Mouse (Mus musculus): ENCODE results near the gene Daglb. TPM values are rescaled to one million over a fixed set of nuclear protein-coding genes. Genes with fewer than 3 reads are reported as not detected.
"Not testable (repeated sequence)": the region's sequence is repeated elsewhere in the genome, so short reads cannot be mapped to it uniquely, and the experiment has no call there.

The Daglb gene
- polyA plus RNA-seq, 1 experiment from 2014 or later: 10.3 TPM

GRCm38 (mm10) chr5:143497451-143497850 is 33.1 kb downstream of the Daglb start:
- no peaks in the 10 kb centered on the region for H3K36me3 ChIP-seq (ENCODE audit: control insufficient read depth, insufficient read depth, low read length)
- H3K27me3 ChIP-seq (ENCODE audit: control insufficient read depth, insufficient read depth, low read length): no peaks in the 10 kb centered on the region
- 72% methylated on average over 3 of the region's 3 CpGs for WGBS
- H3K4me1 ChIP-seq (ENCODE audit: control insufficient read depth, insufficient read depth, low read length): no peaks in the 10 kb centered on the region
- no peak overlapping the region for H3K27ac ChIP-seq (ENCODE audit: low read length)
- no peaks in the 10 kb centered on the region for H3K9me3 ChIP-seq (replicated peaks; ENCODE audit: control insufficient read depth, low read length)
- no peak overlapping the region for H3K4me2 ChIP-seq (ENCODE audit: low read depth, low read length)
- no peak for ATAC-seq (ENCODE audit: insufficient read depth, low FRiP score)
- H3K9ac ChIP-seq (ENCODE audit: low read length): no peak overlapping the region
- no peak overlapping the region for H3K4me3 ChIP-seq (replicated peaks; ENCODE audit: low read length)

GRCm38 (mm10) chr5:143499197-143499596 is 34.8 kb downstream of the Daglb start:
- no peak overlapping the region for H3K4me2 ChIP-seq (ENCODE audit: low read depth, low read length)
- H3K36me3 ChIP-seq (ENCODE audit: control insufficient read depth, insufficient read depth, low read length): no peaks in the 10 kb centered on the region
- no peaks in the 10 kb centered on the region for H3K27me3 ChIP-seq (ENCODE audit: control insufficient read depth, insufficient read depth, low read length)
- H3K9me3 ChIP-seq (replicated peaks; ENCODE audit: control insufficient read depth, low read length): no peaks in the 10 kb centered on the region
- no peak for ATAC-seq (ENCODE audit: insufficient read depth, low FRiP score)
- WGBS: 86% methylated on average over 7 of the region's 7 CpGs
- H3K4me1 ChIP-seq (ENCODE audit: control insufficient read depth, insufficient read depth, low read length): no peaks in the 10 kb centered on the region
- H3K27ac ChIP-seq (ENCODE audit: low read length): no peak overlapping the region
- no peak overlapping the region for H3K4me3 ChIP-seq (replicated peaks; ENCODE audit: low read length)
- H3K9ac ChIP-seq (ENCODE audit: low read length): no peak overlapping the region

DNA sequence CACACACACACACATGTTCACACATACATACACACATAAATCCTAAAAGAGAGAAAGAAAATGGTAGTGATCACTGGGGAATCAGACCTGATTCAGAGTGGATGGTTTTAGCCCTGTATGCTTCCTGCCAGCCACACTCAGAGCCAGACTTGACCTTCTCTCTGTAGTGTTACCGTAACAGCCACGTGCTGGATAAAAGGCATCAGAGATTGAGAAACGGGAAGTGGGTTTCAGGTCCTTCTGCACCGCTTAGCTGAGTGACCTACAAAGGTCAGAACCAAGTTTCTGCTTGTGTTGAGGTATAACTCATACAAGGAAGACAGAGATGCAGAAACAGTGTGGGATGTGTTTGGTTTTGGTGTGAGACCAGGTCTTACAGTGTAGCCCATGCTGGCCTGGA is 35.3 kb downstream of the Daglb start:
- Histone ChIP-seq H3K4me2 (ENCODE audit: low read depth, low read length) (no peak overlapping the region), H3K9ac (ENCODE audit: low read length) (no peak overlapping the region), H3K27me3 (ENCODE audit: control insufficient read depth, insufficient read depth, low read length) (no peaks in the 10 kb centered on the region), H3K4me1 (ENCODE audit: control insufficient read depth, insufficient read depth, low read length) (no peaks in the 10 kb centered on the region), H3K9me3 (replicated peaks; ENCODE audit: control insufficient read depth, low read length) (no peaks in the 10 kb centered on the region), H3K4me3 (replicated peaks; ENCODE audit: low read length) (no peak overlapping the region), H3K27ac (ENCODE audit: low read length) (no peak overlapping the region), H3K36me3 (ENCODE audit: control insufficient read depth, insufficient read depth, low read length) (no peaks in the 10 kb centered on the region)
- 72% methylated on average over 4 of the region's 4 CpGs for WGBS
- ATAC-seq (ENCODE audit: insufficient read depth, low FRiP score): no peak

DNA sequence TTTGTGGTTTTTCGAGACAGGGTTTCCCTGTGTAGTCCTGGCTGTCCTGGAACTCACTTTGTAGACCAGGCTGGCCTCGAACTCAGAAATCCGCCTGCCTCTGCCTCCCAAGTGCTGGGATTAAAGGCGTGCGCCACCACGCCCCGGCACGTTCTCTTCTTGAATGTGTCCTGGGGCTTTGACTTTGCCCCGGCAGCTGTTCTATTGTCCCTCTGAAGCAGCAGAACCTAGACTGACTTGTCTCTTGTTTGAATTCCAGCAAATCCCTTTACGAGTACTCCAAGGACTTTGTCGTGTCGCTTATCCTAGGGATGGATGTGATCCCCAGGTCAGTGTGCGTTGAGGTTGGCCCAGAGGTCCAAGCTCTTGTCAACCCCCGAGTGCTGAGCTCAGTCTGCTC is 36.3 kb downstream of the Daglb start:
- not testable (repeated sequence) for H3K4me2 ChIP-seq (ENCODE audit: low read depth, low read length); H3K4me1 ChIP-seq (ENCODE audit: control insufficient read depth, insufficient read depth, low read length); H3K9ac ChIP-seq (ENCODE audit: low read length); H3K27ac ChIP-seq (ENCODE audit: low read length); H3K9me3 ChIP-seq (replicated peaks; ENCODE audit: control insufficient read depth, low read length); H3K4me3 ChIP-seq (replicated peaks; ENCODE audit: low read length); H3K27me3 ChIP-seq (ENCODE audit: control insufficient read depth, insufficient read depth, low read length); ATAC-seq (ENCODE audit: insufficient read depth, low FRiP score); H3K36me3 ChIP-seq (ENCODE audit: control insufficient read depth, insufficient read depth, low read length)
- 89% methylated on average over 12 of the region's 14 CpGs for WGBS

- H3K9ac ChIP-seq (ENCODE audit: low read length): no peak overlapping the region
- no peaks in the 10 kb centered on the region for H3K9me3 ChIP-seq (replicated peaks; ENCODE audit: control insufficient read depth, low read length)
- no peak for ATAC-seq (ENCODE audit: insufficient read depth, low FRiP score)
- H3K4me1 ChIP-seq (ENCODE audit: control insufficient read depth, insufficient read depth, low read length): no peaks in the 10 kb centered on the region
- 0 out of 2 replicates have a peak, but pooled peaks cover 3% of the 10 kb centered on the region for H3K36me3 ChIP-seq (ENCODE audit: control insufficient read depth, insufficient read depth, low read length)
- no peaks in the 10 kb centered on the region for H3K27me3 ChIP-seq (ENCODE audit: control insufficient read depth, insufficient read depth, low read length)
- no peak overlapping the region for H3K4me2 ChIP-seq (ENCODE audit: low read depth, low read length)
- 87% methylated on average over 8 of the region's 8 CpGs for WGBS
- H3K27ac ChIP-seq (ENCODE audit: low read length): no peak overlapping the region
- H3K4me3 ChIP-seq (replicated peaks; ENCODE audit: low read length): no peak overlapping the region
Observed at GRCm38 (mm10) chr5:143501140-143501539, 36.8 kb downstream of the Daglb start.

DNA sequence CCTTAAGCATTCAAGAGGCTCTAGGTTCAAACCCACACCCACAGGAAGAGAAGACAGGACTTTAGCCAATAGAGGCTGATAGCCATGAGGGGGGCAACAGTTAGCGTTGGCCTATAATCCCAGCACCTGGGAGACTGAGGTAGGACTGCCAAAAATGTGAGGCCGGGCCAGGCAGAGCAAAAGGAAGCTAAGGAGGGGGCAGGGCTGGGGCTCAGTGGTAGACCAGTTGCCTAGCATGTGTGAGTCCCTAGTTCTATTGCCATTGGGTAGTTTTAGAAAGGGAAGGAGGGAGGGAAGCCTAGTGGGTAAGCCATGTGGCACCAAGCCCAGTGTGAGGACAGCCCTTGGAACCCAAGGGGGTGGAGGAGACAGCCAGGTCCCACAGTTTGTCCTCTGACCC is 37.3 kb downstream of the Daglb start:
- Histone ChIP-seq H3K27ac (ENCODE audit: low read length) (no peak overlapping the region), H3K27me3 (ENCODE audit: control insufficient read depth, insufficient read depth, low read length) (no peaks in the 10 kb centered on the region), H3K9me3 (replicated peaks; ENCODE audit: control insufficient read depth, low read length) (no peaks in the 10 kb centered on the region), H3K4me2 (ENCODE audit: low read depth, low read length) (no peak overlapping the region), H3K4me3 (replicated peaks; ENCODE audit: low read length) (no peak overlapping the region), H3K36me3 (ENCODE audit: control insufficient read depth, insufficient read depth, low read length) (0 out of 2 replicates have a peak, but pooled peaks cover 3% of the 10 kb centered on the region), H3K9ac (ENCODE audit: low read length) (no peak overlapping the region), H3K4me1 (ENCODE audit: control insufficient read depth, insufficient read depth, low read length) (no peaks in the 10 kb centered on the region)
- no peak for ATAC-seq (ENCODE audit: insufficient read depth, low FRiP score)
- WGBS: 86% methylated on average over 2 of the region's 2 CpGs

DNA sequence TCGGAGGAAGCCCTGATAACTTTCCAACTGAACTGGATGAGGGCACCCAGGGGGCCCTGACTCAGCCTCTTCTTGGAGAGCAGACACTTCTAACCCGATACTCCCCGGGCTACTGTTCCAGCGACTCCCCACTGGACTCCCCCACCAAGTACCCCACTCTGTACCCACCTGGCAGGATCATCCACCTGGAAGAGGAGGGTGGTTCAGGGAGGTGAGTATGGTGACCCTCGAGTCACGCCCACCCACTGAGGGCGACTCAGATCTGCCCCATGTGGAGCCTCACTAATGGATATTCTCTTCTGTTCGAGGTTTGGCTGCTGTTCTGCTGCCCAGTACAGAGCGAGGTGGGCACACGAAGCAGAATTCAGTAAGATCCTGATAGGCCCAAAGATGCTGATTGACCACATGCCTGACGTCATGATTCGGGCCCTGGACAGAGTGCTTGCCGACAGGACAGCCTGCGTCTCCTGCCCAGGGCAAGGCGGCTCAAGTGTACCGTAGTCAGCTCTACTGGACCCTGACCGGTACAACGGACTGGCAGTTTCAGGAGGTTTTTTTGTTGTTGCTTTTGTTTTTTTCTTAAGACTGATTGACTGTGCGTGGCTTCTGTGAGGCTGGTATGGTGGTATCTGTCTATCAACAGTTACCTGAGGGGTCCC is 38.6 kb downstream of the Daglb start:
- no peak for ATAC-seq (ENCODE audit: insufficient read depth, low FRiP score)

GRCm38 (mm10) chr5:143503740-143504139 is 39.4 kb downstream of the Daglb start:
- Histone ChIP-seq H3K9ac (ENCODE audit: low read length) (no peak overlapping the region), H3K4me2 (ENCODE audit: low read depth, low read length) (no peak overlapping the region), H3K4me1 (ENCODE audit: control insufficient read depth, insufficient read depth, low read length) (peaks cover 11% of the 10 kb centered on the region; the same call in 1 of the 2 replicates), H3K27me3 (ENCODE audit: control insufficient read depth, insufficient read depth, low read length) (no peaks in the 10 kb centered on the region), H3K36me3 (ENCODE audit: control insufficient read depth, insufficient read depth, low read length) (0 out of 2 replicates have a peak, but pooled peaks cover 8% of the 10 kb centered on the region), H3K27ac (ENCODE audit: low read length) (no peak overlapping the region), H3K4me3 (replicated peaks; ENCODE audit: low read length) (no peak overlapping the region), H3K9me3 (replicated peaks; ENCODE audit: control insufficient read depth, low read length) (no peaks in the 10 kb centered on the region)
- no peak for ATAC-seq (ENCODE audit: insufficient read depth, low FRiP score)
- 92% methylated on average over 6 of the region's 6 CpGs for WGBS

More for the DNA sequence above, 38.6 kb downstream of the Daglb start:
- H3K9me3 ChIP-seq (replicated peaks; ENCODE audit: control insufficient read depth, low read length): no peaks in the 10 kb centered on the region
- H3K4me1 ChIP-seq (ENCODE audit: control insufficient read depth, insufficient read depth, low read length): peaks cover 5% of the 10 kb centered on the region; the same call in 1 of the 2 replicates
- no peak overlapping the region for H3K27ac ChIP-seq (ENCODE audit: low read length)
- WGBS: 88% methylated on average over 19 of the region's 19 CpGs
- H3K27me3 ChIP-seq (ENCODE audit: control insufficient read depth, insufficient read depth, low read length): no peaks in the 10 kb centered on the region
- H3K9ac ChIP-seq (ENCODE audit: low read length): no peak overlapping the region
- H3K4me3 ChIP-seq (replicated peaks; ENCODE audit: low read length): no peak overlapping the region
- no peak overlapping the region for H3K4me2 ChIP-seq (ENCODE audit: low read depth, low read length)
- 0 out of 2 replicates have a peak, but pooled peaks cover 6% of the 10 kb centered on the region for H3K36me3 ChIP-seq (ENCODE audit: control insufficient read depth, insufficient read depth, low read length)

DNA sequence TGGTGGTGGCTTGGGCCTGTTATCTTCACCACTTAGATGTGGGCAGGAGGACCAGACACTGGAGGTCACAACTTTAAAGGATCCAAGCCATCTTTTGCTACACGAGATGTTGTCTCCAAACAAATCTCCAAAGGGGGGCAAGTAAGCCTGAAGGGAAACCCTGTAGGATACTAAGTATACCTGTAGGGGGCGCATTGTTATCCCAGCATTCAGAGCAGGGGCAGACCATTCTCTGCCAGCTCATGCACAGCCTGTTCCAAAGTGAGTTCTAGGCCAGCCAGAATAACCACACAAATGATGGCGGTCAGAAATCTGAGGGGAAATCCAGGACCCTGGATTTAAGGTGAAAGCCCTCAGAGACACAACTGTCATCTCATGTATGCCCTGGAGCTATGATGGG is 40.1 kb downstream of the Daglb start:
- 0 out of 2 replicates have a peak, but pooled peaks cover 10% of the 10 kb centered on the region for H3K36me3 ChIP-seq (ENCODE audit: control insufficient read depth, insufficient read depth, low read length)
- WGBS: 69% methylated on average over 3 of the region's 3 CpGs
- H3K27me3 ChIP-seq (ENCODE audit: control insufficient read depth, insufficient read depth, low read length): no peaks in the 10 kb centered on the region

More for the DNA sequence above, 40.1 kb downstream of the Daglb start:
- H3K4me2 ChIP-seq (ENCODE audit: low read depth, low read length): no peak overlapping the region
- H3K4me3 ChIP-seq (replicated peaks; ENCODE audit: low read length): no peak overlapping the region
- H3K9me3 ChIP-seq (replicated peaks; ENCODE audit: control insufficient read depth, low read length): no peaks in the 10 kb centered on the region
- no peak overlapping the region for H3K9ac ChIP-seq (ENCODE audit: low read length)
- no peak overlapping the region for H3K27ac ChIP-seq (ENCODE audit: low read length)
- peaks cover 11% of the 10 kb centered on the region; the same call in 1 of the 2 replicates for H3K4me1 ChIP-seq (ENCODE audit: control insufficient read depth, insufficient read depth, low read length)
- ATAC-seq (ENCODE audit: insufficient read depth, low FRiP score): no peak
